Mouse (Mus musculus): Measurements from ENCODE around the gene Ube2l6.

- TF ChIP-seq POLR2A (IDR thresholded peaks at IDR 0.05; ENCODE audit: borderline replicate concordance, extremely low read depth, low read depth, low read length) (no peak), CTCF (IDR thresholded peaks at IDR 0.05; ENCODE audit: insufficient read depth, low read length) (no peak)
These were observed 23.9 kb downstream of the Ube2l6 start, which contains the start of gene Smtnl1 for GRCm38 (mm10) chr2:84822552-84822951.

All from lung, adult 2 months (tissue).